ENCODE assay signal across 9 mouse cellular contexts in genomic region chr11:3503755-3504693, GRCm38 (mm10). TPM values are rescaled to one million over a fixed set of nuclear protein-coding genes. Genes with fewer than 3 reads are reported as not detected.
DNase-seq lines count a peak whose midpoint lies in the region; ATAC-seq and TF ChIP-seq lines count a peak whose summit lies in the region.
"Had no signal": no experiment of that assay in that cellular context is flagged by ENCODE, and none has a peak within 500 bp of the region (broad histone marks: within the 10 kb centered on the region; RNA-seq: fewer than 3 reads in every experiment).

No protein-coding gene starts in this region.

- H3K4me3 ChIP-seq in forebrain, embryonic 14.5 days (ENCODE audit: low read depth, low read length), result no peak overlapping the region
- no peak overlapping the region for H3K4me3 ChIP-seq in forebrain, embryonic 12.5 days (replicated peaks)
- no peak overlapping the region; the same call in 1 of the 2 replicates for H3K4me3 ChIP-seq in kidney, postnatal 0 days (replicated peaks; ENCODE audit: low read depth, low read length)
- no peak overlapping the region for H3K4me3 ChIP-seq in embryonic facial prominence, embryonic 13.5 days
- peak overlapping the region; percentile 41 for H3K4me3 ChIP-seq in midbrain, embryonic 16.5 days (ENCODE audit: low read depth, low read length)
- H3K4me3 ChIP-seq: liver, embryonic 13.5 days had no signal

- ATAC-seq in forebrain, embryonic 14.5 days, result no peak
- no peak for ATAC-seq in forebrain, embryonic 12.5 days (ENCODE audit: low FRiP score)
- ATAC-seq in kidney, postnatal 0 days (replicated peaks; ENCODE audit: low FRiP score, low read depth), result 0 out of 2 replicates have a peak, but pooled peaks have one; percentile 27
- no peak for ATAC-seq in embryonic facial prominence, embryonic 13.5 days (ENCODE audit: insufficient number of reproducible peaks, insufficient read depth, low FRiP score, low TSS enrichment, low read depth)
- 0 out of 2 replicates have a peak, but pooled peaks have one; percentile 15 for ATAC-seq in midbrain, embryonic 16.5 days

- 0 out of 2 replicates have a peak overlapping the region, but pooled peaks have one; percentile 3 for H3K9ac ChIP-seq in forebrain, embryonic 14.5 days (ENCODE audit: low read length)
- H3K9ac ChIP-seq in forebrain, embryonic 12.5 days, result no peak overlapping the region
- no peak overlapping the region for H3K9ac ChIP-seq in kidney, postnatal 0 days (ENCODE audit: low read depth, low read length)
- 0 out of 2 replicates have a peak overlapping the region, but pooled peaks have one; percentile 46 for H3K9ac ChIP-seq in embryonic facial prominence, embryonic 13.5 days
- H3K9ac ChIP-seq in midbrain, embryonic 16.5 days (ENCODE audit: low read depth, low read length), result peak overlapping the region; percentile 64
- H3K9ac ChIP-seq: liver, embryonic 13.5 days had no signal

- H3K9me3 ChIP-seq in forebrain, embryonic 14.5 days (replicated peaks; ENCODE audit: control insufficient read depth, low read length), result no peaks in the 10 kb centered on the region
- no peaks in the 10 kb centered on the region for H3K9me3 ChIP-seq in forebrain, embryonic 12.5 days
- H3K9me3 ChIP-seq in kidney, postnatal 0 days (replicated peaks; ENCODE audit: low read length), result no peaks in the 10 kb centered on the region
- no peaks in the 10 kb centered on the region for H3K9me3 ChIP-seq in embryonic facial prominence, embryonic 13.5 days
- no peaks in the 10 kb centered on the region for H3K9me3 ChIP-seq in midbrain, embryonic 16.5 days (replicated peaks; ENCODE audit: control insufficient read depth, low read length, poor library complexity, severe bottlenecking)
- H3K9me3 ChIP-seq: liver, embryonic 13.5 days had no signal

- H3K4me1 ChIP-seq in forebrain, embryonic 14.5 days (ENCODE audit: control insufficient read depth, insufficient read depth, low read length), result no peaks in the 10 kb centered on the region
- no peaks in the 10 kb centered on the region for H3K4me1 ChIP-seq in forebrain, embryonic 12.5 days
- no peaks in the 10 kb centered on the region for H3K4me1 ChIP-seq in kidney, postnatal 0 days (replicated peaks; ENCODE audit: insufficient read depth, low read length)
- H3K4me1 ChIP-seq in embryonic facial prominence, embryonic 13.5 days, result no peaks in the 10 kb centered on the region
- no peaks in the 10 kb centered on the region for H3K4me1 ChIP-seq in midbrain, embryonic 16.5 days (ENCODE audit: control insufficient read depth, insufficient read depth, low read length)

- H3K27ac ChIP-seq in forebrain, embryonic 14.5 days (ENCODE audit: low read depth, low read length), result no peak overlapping the region
- no peak overlapping the region for H3K27ac ChIP-seq in forebrain, embryonic 12.5 days
- no peak overlapping the region for H3K27ac ChIP-seq in kidney, postnatal 0 days
- H3K27ac ChIP-seq in embryonic facial prominence, embryonic 13.5 days, result no peak overlapping the region
- H3K27ac ChIP-seq in midbrain, embryonic 16.5 days (ENCODE audit: low read length), result no peak overlapping the region
- H3K27ac ChIP-seq: liver, embryonic 13.5 days had no signal

- WGBS in forebrain, embryonic 14.5 days, result 62% methylated on average over 11 of the region's 11 CpGs
- WGBS in forebrain, embryonic 12.5 days, result 70% methylated on average over 11 of the region's 11 CpGs
- 65% methylated on average over 11 of the region's 11 CpGs for WGBS in kidney, postnatal 0 days
- WGBS in embryonic facial prominence, embryonic 13.5 days, result 61% methylated on average over 11 of the region's 11 CpGs
- 69% methylated on average over 11 of the region's 11 CpGs for WGBS in midbrain, embryonic 16.5 days

- peak overlapping the region; percentile 18; the same call in 1 of the 2 replicates for H3K4me2 ChIP-seq in forebrain, embryonic 14.5 days (ENCODE audit: low read length)
- H3K4me2 ChIP-seq in forebrain, embryonic 12.5 days, result no peak overlapping the region
- peak overlapping the region; percentile 37; the same call in 1 of the 2 replicates for H3K4me2 ChIP-seq in kidney, postnatal 0 days (ENCODE audit: low read length)
- H3K4me2 ChIP-seq in embryonic facial prominence, embryonic 13.5 days, result no peak overlapping the region
- H3K4me2 ChIP-seq in midbrain, embryonic 16.5 days (ENCODE audit: low read length), result peak overlapping the region; percentile 38
- H3K4me2 ChIP-seq: liver, embryonic 13.5 days had no signal

- TF ChIP-seq CTCF in kidney, postnatal 0 days (IDR thresholded peaks at IDR 0.05; ENCODE audit: low read depth), result no peak

- H3K36me3 ChIP-seq in forebrain, embryonic 14.5 days (ENCODE audit: control insufficient read depth, insufficient read depth, low read length), result no peaks in the 10 kb centered on the region
- H3K36me3 ChIP-seq in forebrain, embryonic 12.5 days (replicated peaks), result no peaks in the 10 kb centered on the region
- H3K36me3 ChIP-seq in kidney, postnatal 0 days (ENCODE audit: insufficient read depth, low read length), result no peaks in the 10 kb centered on the region
- no peaks in the 10 kb centered on the region for H3K36me3 ChIP-seq in embryonic facial prominence, embryonic 13.5 days
- H3K36me3 ChIP-seq in midbrain, embryonic 16.5 days (ENCODE audit: control insufficient read depth, insufficient read depth, low read length), result no peaks in the 10 kb centered on the region
- H3K36me3 ChIP-seq: liver, embryonic 13.5 days had no signal

- no peak for DNase-seq in forebrain, embryonic 14.5 days (ENCODE audit: low spot score)
- no peak for DNase-seq in kidney, postnatal 0 days (ENCODE audit: low spot score)
- DNase-seq in kidney, postnatal 25 days, result no peak
- no peak for DNase-seq in urinary bladder, postnatal 14 days (ENCODE audit: low spot score)
- DNase-seq in spleen, postnatal 10 days (ENCODE audit: low spot score in 2 of 2), result no peak
- DNase-seq: liver, embryonic 13.5 days had no signal

- H3K27me3 ChIP-seq in forebrain, embryonic 14.5 days (replicated peaks; ENCODE audit: control insufficient read depth, insufficient read depth, low read length), result no peaks in the 10 kb centered on the region
- H3K27me3 ChIP-seq in forebrain, embryonic 12.5 days, result no peaks in the 10 kb centered on the region
- H3K27me3 ChIP-seq in kidney, postnatal 0 days (ENCODE audit: insufficient read depth, low read length), result no peaks in the 10 kb centered on the region
- 0 out of 2 replicates have a peak, but pooled peaks cover 3% of the 10 kb centered on the region for H3K27me3 ChIP-seq in embryonic facial prominence, embryonic 13.5 days
- no peaks in the 10 kb centered on the region for H3K27me3 ChIP-seq in midbrain, embryonic 16.5 days (ENCODE audit: control insufficient read depth, insufficient read depth, low read depth, low read length)

RNA-seq across cellular contexts. Expression of gene Inpp5j, which starts 0.6 kb away (rescaled TPM):
- polyA plus RNA-seq in forebrain, embryonic 14.5 days (2014; fragmentation: Nextera tagmentation; extraction: Ambion mirVana), result 1.4 and 2.1 TPM in 2 replicates
- 0.49 and 0.52 TPM in 2 replicates for polyA plus RNA-seq in forebrain, embryonic 12.5 days (2016; fragmentation: Nextera tagmentation; extraction: Ambion mirVana)
- 4.5 and 4.7 TPM in 2 replicates for polyA plus RNA-seq in kidney, postnatal 0 days (2015; fragmentation: Nextera tagmentation; extraction: Ambion mirVana)
- polyA plus RNA-seq in embryonic facial prominence, embryonic 13.5 days (2015; fragmentation: Nextera tagmentation; extraction: Ambion mirVana), result 0.48 and 0.85 TPM in 2 replicates
- 8.3 and 10.3 TPM in 2 replicates for polyA plus RNA-seq in midbrain, embryonic 16.5 days (2015; fragmentation: Nextera tagmentation; extraction: Ambion mirVana)

RNA-seq across cellular contexts. Expression of gene Selenom, which starts 10.5 kb away (rescaled TPM):
- 42.0 and 49.1 TPM in 2 replicates for polyA plus RNA-seq in forebrain, embryonic 14.5 days (2014; fragmentation: Nextera tagmentation; extraction: Ambion mirVana)
- 49.7 and 51.0 TPM in 2 replicates for polyA plus RNA-seq in forebrain, embryonic 12.5 days (2016; fragmentation: Nextera tagmentation; extraction: Ambion mirVana)
- polyA plus RNA-seq in kidney, postnatal 0 days (2015; fragmentation: Nextera tagmentation; extraction: Ambion mirVana), result 124 and 125 TPM in 2 replicates
- 128 and 132 TPM in 2 replicates for polyA plus RNA-seq in embryonic facial prominence, embryonic 13.5 days (2015; fragmentation: Nextera tagmentation; extraction: Ambion mirVana)
- 87.5 and 129 TPM in 2 replicates for polyA plus RNA-seq in midbrain, embryonic 16.5 days (2015; fragmentation: Nextera tagmentation; extraction: Ambion mirVana)

RNA-seq across cellular contexts. Expression of gene Pla2g3, which starts 15.9 kb away (rescaled TPM):
- polyA plus RNA-seq in forebrain, embryonic 14.5 days (2014; fragmentation: Nextera tagmentation; extraction: Ambion mirVana), result 0.44 and 0.59 TPM in 2 replicates
- 0.59 and 0.64 TPM in 2 replicates for polyA plus RNA-seq in forebrain, embryonic 12.5 days (2016; fragmentation: Nextera tagmentation; extraction: Ambion mirVana)
- 0.25 and 0.32 TPM in 2 replicates for polyA plus RNA-seq in kidney, postnatal 0 days (2015; fragmentation: Nextera tagmentation; extraction: Ambion mirVana)
- polyA plus RNA-seq in embryonic facial prominence, embryonic 13.5 days (2015; fragmentation: Nextera tagmentation; extraction: Ambion mirVana), result 0.51 and 0.60 TPM in 2 replicates
- 1.7 and 3.9 TPM in 2 replicates for polyA plus RNA-seq in midbrain, embryonic 16.5 days (2015; fragmentation: Nextera tagmentation; extraction: Ambion mirVana)

RNA-seq across cellular contexts. Expression of gene Smtn, which starts 36.4 kb away (rescaled TPM):
- polyA plus RNA-seq in forebrain, embryonic 14.5 days (2014; fragmentation: Nextera tagmentation; extraction: Ambion mirVana), result 11.6 and 16.4 TPM in 2 replicates
- polyA plus RNA-seq in forebrain, embryonic 12.5 days (2016; fragmentation: Nextera tagmentation; extraction: Ambion mirVana), result 36.2 and 38.0 TPM in 2 replicates
- polyA plus RNA-seq in kidney, postnatal 0 days (2015; fragmentation: Nextera tagmentation; extraction: Ambion mirVana), result 86.4 and 94.3 TPM in 2 replicates
- polyA plus RNA-seq in embryonic facial prominence, embryonic 13.5 days (2015; fragmentation: Nextera tagmentation; extraction: Ambion mirVana), result 43.9 and 46.1 TPM in 2 replicates
- 14.2 and 14.7 TPM in 2 replicates for polyA plus RNA-seq in midbrain, embryonic 16.5 days (2015; fragmentation: Nextera tagmentation; extraction: Ambion mirVana)

RNA-seq across cellular contexts. Expression of gene Rnf185, which starts 51.9 kb away (rescaled TPM):
- 52.3 and 56.2 TPM in 2 replicates for polyA plus RNA-seq in forebrain, embryonic 14.5 days (2014; fragmentation: Nextera tagmentation; extraction: Ambion mirVana)
- polyA plus RNA-seq in forebrain, embryonic 12.5 days (2016; fragmentation: Nextera tagmentation; extraction: Ambion mirVana), result 42.4 and 43.2 TPM in 2 replicates
- polyA plus RNA-seq in kidney, postnatal 0 days (2015; fragmentation: Nextera tagmentation; extraction: Ambion mirVana), result 37.8 and 39.1 TPM in 2 replicates
- polyA plus RNA-seq in embryonic facial prominence, embryonic 13.5 days (2015; fragmentation: Nextera tagmentation; extraction: Ambion mirVana), result 34.0 and 34.1 TPM in 2 replicates
- 45.3 and 46.2 TPM in 2 replicates for polyA plus RNA-seq in midbrain, embryonic 16.5 days (2015; fragmentation: Nextera tagmentation; extraction: Ambion mirVana)

Comparison
In these comparisons a context has a peak if more than half of its experiments do, and no peak if none do; other contexts are left out.
1. H3K4me2 ChIP-seq: peak in forebrain, embryonic 14.5 days (single experiment), kidney, postnatal 0 days (single experiment) and midbrain, embryonic 16.5 days (single experiment); none in forebrain, embryonic 12.5 days (single experiment) and embryonic facial prominence, embryonic 13.5 days (single experiment).
2. H3K9ac ChIP-seq: peak in forebrain, embryonic 14.5 days (single experiment), embryonic facial prominence, embryonic 13.5 days (single experiment) and midbrain, embryonic 16.5 days (single experiment); none in forebrain, embryonic 12.5 days (single experiment) and kidney, postnatal 0 days (single experiment).
3. ATAC-seq: peak in kidney, postnatal 0 days (single experiment) and midbrain, embryonic 16.5 days (single experiment); none in forebrain, embryonic 14.5 days (single experiment), forebrain, embryonic 12.5 days (single experiment) and embryonic facial prominence, embryonic 13.5 days (single experiment).